Mouse (Mus musculus) cerebellum, adult 11 months (tissue): ENCODE results near the gene Hsd17b3.
A peak's percentile ranks its signal among the peaks of the same experiment; 100 is the strongest.
"Not testable (repeated sequence)": the region's sequence is repeated elsewhere in the genome, so short reads cannot be mapped to it uniquely, and the experiment has no call there.

Experiments
- DNase-seq: peaks from one replicate; pipeline ENCODE4 v3.0.0; 2022

Gene Hsd17b3

GRCm38 (mm10) chr13:64081012-64081919, 7.8 kb downstream of the Hsd17b3 start:
- DNase-seq: no peak

DNA sequence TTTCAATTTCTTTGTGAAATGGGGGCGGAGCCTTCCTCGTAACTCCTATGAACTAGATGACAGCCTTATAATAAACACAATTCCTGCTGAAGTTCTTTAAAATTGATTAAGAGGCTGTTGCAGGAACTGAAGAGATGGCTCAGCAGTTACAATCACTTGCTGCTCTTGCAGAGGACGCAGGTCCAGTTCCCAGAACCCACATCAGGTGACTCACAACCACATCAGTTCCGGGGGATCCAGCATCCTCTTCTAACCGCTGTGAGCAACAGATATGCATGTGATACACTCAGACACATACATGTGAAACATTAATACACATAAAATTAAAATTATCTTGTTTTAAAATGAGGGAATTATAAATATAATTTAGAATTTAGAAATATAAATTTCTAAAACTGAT, 11.4 kb downstream of the Hsd17b3 start:
- no peak for DNase-seq

GRCm38 (mm10) chr13:64076074-64076473, 13.0 kb downstream of the Hsd17b3 start:
- no peak for DNase-seq

DNA sequence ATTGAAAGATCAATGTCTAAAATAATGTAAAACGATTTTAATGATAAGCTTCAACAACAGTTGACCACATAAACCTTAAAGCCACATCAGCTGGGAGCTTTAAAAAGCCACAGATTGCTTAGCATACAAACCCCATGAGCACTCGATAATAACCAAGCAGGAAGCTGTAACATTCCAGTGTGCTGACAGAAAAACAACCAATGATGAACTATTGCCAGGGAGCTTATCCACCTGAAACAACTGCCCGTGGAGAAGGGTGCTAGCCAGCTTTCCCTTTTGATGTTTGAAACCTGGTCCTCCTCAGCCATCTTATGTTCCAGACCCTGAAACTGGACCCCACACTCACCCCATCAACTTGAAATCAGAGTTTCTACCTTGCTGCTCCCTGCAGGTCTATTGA, 22.4 kb downstream of the Hsd17b3 start:
- DNase-seq: no peak

DNA sequence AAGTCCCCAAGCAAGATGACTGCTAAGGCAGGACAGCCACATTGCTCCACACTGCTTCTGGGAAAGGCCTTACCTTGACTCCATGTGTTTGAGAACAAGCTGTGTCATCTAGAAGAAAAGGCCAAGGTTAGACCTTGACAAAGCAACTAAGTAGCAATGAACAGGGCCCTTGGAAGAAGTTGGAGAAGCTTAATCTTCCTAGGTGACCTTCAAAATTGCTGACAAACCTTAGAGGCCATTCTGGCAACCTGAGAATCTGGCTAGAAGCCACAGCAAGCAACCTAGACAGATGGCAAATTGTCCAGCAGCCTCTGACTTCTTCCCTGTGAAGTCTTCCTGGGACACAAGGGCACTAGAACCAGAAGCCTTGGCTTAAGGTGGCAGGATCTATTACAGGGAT, 24.8 kb downstream of the Hsd17b3 start:
- no peak for DNase-seq

- DNase-seq: no peak
Observed at GRCm38 (mm10) chr13:64060935-64061506, 28.0 kb downstream of the Hsd17b3 start.

DNA sequence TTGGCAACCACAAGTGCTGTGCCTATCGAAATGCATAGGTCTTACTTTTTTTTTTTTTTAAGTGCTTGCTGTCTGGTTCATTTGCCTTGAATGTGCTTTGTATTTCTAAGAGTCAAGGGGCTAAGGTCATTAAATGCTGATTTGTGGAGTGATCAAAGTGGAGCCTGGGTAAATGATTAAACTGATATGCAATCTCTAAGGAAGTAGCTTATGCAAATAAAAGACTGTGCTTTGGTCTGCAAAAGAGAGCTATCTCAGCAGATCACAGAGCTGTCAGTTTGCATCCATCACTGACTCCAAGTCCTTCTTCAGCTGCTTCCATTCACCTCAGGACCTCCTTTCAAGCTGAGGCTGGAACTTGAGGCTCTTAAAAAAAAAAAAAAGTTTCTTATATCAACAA, 35.1 kb downstream of the Hsd17b3 start:
- DNase-seq: no peak

DNA sequence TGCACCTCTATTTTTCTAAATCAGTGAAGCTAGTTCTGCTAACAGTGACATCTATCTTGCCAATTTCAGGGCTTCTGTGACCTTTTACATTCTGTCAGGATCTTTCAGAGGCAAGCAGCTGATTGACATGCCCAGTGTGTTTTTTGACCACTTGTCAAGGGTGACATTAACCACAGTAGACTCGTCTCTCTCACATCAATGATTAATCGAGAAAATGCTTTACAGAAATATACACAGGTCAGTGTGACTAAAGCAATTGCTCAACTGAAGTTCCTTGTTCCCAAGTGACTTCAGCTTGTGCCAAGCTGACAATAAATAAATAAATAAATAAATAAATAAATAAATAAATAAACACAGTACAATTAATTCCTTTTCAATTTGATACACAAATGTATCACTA, 36.7 kb downstream of the Hsd17b3 start:
- DNase-seq: not testable (repeated sequence)

- DNase-seq: no peak
Observed at GRCm38 (mm10) chr13:64050895-64051294, 38.1 kb downstream of the Hsd17b3 start.

DNA sequence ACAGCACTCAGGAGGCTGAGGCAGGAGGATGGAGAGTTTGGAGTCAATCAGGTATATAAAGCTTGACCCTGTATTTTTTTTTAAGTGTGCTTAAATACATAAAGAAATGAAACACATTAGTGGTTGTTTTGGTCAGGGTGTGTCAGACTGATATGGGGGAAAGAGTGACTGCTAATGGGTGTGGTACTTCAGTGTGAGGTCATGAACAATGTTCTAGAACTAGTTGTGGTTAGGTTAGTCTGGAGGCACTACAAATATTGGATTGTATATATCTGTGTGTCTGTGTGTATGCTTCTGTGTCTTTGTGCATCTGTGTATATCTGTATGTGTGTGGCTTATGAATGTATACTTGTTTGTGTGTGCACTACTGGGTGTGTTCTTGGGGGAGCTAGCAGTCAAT, 39.5 kb downstream of the Hsd17b3 start:
- DNase-seq: no peak

DNA sequence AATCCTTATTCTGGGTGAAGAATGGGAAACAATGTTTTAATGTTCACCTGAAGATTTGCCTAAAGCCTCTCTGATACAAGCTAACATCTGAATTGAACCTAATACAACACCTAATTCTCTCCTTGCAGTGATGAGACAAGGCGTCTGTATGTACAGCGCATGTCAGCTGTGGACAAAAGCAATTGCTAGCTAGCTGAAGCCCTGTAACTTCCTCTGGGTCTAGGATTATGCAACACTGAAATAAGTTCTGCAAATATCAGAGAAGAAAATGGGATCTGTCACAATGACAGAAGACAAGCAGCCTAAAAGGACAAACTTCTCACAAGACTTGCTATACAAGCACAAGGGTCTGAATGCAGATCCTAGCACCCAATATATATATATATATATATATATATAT, 40.6 kb downstream of the Hsd17b3 start:
- no peak for DNase-seq

GRCm38 (mm10) chr13:64039976-64040375, 49.1 kb downstream of the Hsd17b3 start:
- DNase-seq: no peak

GRCm38 (mm10) chr13:64038114-64038513, 50.9 kb downstream of the Hsd17b3 start:
- DNase-seq: peak; percentile 14

DNA sequence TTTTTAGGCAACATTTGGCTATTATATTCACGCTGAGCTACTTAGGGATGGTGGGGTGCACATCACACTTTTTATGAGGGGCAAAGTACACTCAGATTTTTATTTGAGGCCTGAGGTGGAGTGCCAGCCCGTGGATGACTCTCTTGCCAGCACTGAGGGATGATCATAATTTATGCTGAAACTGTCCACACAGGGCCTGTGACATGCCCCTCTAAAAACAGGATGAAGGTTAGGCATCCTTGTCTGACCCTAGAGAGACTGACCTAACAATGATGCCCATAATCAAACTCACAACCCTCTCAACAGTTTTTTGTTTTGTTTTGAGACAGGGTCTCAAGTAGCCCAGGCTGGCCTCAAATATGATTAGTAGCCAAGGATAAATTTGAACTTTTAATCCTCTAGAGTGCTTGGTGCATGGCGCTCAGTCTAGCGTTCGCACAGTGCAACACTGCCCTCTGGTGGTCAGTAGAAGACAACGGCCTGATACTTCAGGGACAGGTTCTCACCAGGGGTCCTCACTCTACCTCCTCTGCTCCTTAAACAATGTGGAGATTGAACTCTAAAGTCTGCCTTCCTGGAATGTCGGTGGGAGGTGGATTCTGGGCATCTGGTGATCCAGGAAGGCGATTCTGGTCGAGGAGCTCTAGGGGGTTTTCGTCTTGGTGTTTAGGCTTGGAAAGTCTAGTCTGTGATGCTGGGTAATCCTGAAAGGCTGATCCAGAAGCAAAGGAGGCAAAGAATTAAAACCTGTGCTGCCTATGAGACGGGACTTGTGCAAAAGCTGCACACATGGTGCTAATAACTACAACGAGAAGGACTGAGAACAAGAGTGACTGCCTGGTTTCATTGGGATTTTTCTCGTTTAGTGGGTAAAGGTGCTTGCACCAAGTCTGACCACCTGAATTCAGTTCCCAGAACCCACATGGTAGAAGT, 52.7 kb downstream of the Hsd17b3 start:
- peak; percentile 63 for DNase-seq

DNA sequence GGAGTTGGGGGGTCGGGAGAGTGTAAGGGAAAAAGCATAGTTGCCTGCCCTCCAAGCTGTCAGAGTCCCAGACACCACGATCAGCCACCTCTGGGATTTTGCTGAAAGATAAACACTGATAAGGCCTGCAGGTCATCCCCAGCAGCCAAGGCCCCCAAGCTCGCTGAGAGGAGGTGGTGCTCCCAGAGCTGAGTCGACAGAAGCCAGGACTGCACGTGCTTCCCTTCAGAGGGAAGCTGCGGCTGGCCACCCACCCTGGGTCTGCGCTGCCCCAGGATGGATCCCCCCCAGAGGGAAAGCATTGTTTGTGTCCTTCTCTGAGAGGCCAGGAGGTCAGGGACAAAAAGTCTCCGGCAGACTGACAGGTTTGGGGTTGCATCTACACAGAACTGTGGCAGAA, 54.0 kb downstream of the Hsd17b3 start:
- DNase-seq: no peak

DNA sequence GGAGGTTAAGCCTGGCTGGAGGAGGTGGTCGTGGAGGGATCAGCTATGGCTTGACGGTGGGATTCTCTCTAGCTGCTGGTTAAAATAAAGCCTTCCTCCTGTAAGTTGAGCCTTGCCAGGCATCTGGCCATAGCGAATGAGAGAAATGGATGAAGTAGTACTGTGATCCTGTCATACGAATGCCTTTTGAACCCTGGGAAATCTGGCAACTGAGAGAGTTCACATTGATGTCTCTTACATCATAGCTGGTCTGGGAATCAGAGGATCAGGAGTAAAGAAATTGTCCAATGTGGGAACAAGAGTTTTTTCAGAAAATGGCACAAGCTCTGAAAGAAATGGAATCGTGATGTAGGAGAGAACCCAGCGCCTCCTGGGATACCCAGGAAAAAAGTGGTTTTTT, 55.1 kb downstream of the Hsd17b3 start:
- no peak for DNase-seq

DNA sequence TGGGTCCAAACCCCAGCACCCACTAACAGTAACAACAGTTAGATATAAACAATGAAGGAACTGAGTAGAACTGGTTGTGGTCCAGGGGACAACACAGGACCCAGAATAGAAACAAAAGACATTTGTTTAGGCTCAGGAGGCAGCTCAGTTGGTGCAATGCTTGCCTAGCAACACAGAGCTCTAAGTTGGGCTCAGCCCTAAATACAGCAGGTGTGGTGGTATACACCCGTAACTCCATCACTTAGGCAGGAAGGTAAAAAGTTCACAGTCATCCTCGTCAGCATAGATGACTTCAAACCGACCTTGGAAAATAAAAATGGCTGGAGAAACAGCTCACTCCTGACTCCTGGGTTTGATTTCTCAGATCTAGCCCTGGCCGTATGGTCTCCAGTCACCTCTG, 55.8 kb downstream of the Hsd17b3 start:
- DNase-seq: no peak

- DNase-seq: no peak
Observed at GRCm38 (mm10) chr13:64031254-64031653, 57.8 kb downstream of the Hsd17b3 start.

DNA sequence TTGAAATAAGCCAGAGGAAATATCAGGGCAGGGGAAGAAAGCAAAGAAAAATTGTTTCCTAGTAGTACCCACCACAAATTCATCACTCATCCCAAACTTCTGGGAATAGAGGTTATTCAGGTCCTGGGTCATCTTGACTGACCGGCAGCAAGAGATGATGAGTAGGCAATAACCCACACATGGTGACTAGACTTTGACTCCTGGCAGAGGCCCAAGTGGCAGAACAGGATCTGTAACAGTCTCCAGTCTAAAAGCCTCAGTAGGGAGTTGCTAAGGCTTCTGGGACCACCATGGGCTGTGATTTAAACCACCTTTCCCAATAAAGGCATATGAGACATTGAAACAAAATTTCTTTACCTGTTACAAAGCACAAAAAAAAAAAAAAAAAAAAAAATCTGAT, 58.2 kb downstream of the Hsd17b3 start:
- no peak for DNase-seq

- no peak for DNase-seq
Observed at GRCm38 (mm10) chr13:64024803-64025202, 64.2 kb downstream of the Hsd17b3 start.

- DNase-seq: no peak
Observed at GRCm38 (mm10) chr13:64022786-64023468, 66.1 kb downstream of the Hsd17b3 start.

GRCm38 (mm10) chr13:64020902-64021311, 68.1 kb downstream of the Hsd17b3 start:
- DNase-seq: peak; percentile 77
